Mouse (Mus musculus): ENCODE measurements around the gene Manba. TPM values are rescaled to one million over a fixed set of nuclear protein-coding genes. Genes with fewer than 3 reads are reported as not detected.

The Manba gene
- total RNA-seq, 2 experiments from 2014 or later, result 10.4 to 12.9 TPM

Other genes with a start within 250 kb of the Manba start
- gene Bdh2, start 204.4 kb upstream of the Manba start, total RNA-seq (2021), result 1 to 10 TPM; 2.2 to 3.0 TPM
- 1 to 10 TPM in 1 of 2 experiments, under 1 TPM in 1; 0.56 to 2.0 TPM for gene Slc9b2, start 177.9 kb upstream of the Manba start, total RNA-seq (2021)
- gene Slc9b1, start 137.6 kb upstream of the Manba start, total RNA-seq (2021), result under 1 TPM in 1 of 2 experiments, not detected in 1; 0.49 TPM
- 10 to 100 TPM; 26.9 to 37.7 TPM for gene Cisd2, start 61.7 kb upstream of the Manba start, total RNA-seq (2021)
- gene Ube2d3, start 47.5 kb upstream of the Manba start, total RNA-seq (2021), result 100 to 1,000 TPM; 409 to 423 TPM
- 10 to 100 TPM; 55.8 to 58.1 TPM for gene Nfkb1, start 205.9 kb downstream of the Manba start, total RNA-seq (2021)